Mouse (Mus musculus) lung, postnatal 25 days (tissue): ENCODE measurements at regions not wholly inside any gene's neighbourhood (a gene's known extent, or its start where the extent isn't known, plus 50 kb on each side); places are given as distances from the start of the nearest gene placed in this dataset.

Experiments
- DNase-seq: peaks from one replicate; pipeline ENCODE4 v3.0.0; 2022; ENCODE audit warnings: low spot score

GRCm38 (mm10) chr4:33552856-33553255, 242.7 kb downstream of the Rngtt start:
- no peak for DNase-seq

- no peak for DNase-seq
These were observed 244.5 kb downstream of the Rngtt start for GRCm38 (mm10) chr4:33554606-33555005.

- DNase-seq, result no peak
These were observed 245.3 kb downstream of the Rngtt start for GRCm38 (mm10) chr4:33555231-33555933.

- DNase-seq, result no peak
These were observed 245.9 kb downstream of the Rngtt start for GRCm38 (mm10) chr4:33555966-33556365.

DNA sequence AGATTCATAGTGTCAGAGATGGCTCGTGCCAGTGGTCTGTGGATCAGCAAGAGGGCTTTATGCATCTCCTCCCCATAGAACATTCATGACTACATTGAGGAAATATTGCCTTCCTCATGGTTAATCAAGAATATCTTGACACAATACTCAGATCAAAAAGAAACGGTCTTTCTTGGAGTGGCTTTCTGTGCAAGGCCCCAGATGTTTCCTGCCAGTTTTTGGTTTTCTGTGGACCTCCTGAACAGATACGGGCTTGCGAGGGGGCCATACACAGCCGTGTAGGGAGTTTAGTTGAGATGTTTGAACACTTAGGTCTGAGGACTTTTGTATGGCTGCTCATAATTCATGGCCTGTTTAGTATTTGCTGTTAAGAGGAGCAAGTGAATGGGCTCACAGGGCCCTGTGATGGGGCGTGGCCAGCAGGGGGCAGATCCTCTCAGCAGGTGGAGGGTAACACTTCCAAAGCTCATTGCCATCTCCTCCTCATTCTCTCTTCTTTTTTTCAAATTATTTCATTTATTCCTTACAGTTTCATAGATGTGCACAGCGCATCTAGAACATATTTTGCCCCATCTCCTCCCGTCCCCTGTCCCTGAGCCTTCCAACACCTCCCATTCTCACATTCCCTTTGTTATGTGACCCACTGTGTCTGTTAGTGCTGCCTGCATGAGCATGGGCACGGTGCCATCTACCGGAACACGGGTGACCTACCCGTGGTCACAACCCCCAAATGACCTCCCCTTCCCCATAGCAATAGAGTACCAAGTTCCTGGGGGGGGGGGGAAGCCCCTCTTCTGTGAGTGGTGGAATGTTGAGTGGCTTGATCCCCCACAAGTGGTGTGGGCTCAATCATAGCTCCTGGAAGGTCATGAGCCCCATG, 246.8 kb downstream of the Rngtt start:
- no peak for DNase-seq

- no peak for DNase-seq
These were observed 260.2 kb downstream of the Rngtt start for GRCm38 (mm10) chr4:33570274-33570673.

- no peak for DNase-seq
These were observed 261.2 kb downstream of the Rngtt start for GRCm38 (mm10) chr4:33571351-33571750.

DNA sequence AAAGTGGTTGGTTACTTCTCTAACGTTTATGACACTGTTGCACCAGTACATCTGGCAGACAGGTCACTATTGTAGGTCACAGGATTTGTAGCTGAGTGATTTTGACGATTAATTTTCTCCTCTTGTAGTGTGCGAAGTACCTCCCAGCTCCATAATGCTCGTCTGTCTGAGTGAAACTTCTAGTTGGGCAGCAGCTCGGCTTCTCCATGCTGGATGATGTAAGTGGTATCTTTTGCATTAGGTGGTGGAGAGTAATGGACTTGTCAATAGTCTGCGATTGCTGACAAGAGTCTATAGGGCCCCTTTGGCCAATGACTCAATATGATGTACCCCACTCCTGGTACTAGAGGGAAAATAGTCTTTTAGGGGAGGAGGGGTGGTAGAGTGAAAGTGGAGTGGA, 267.5 kb downstream of the Rngtt start:
- DNase-seq, result no peak

- DNase-seq, result no peak
These were observed 270.4 kb downstream of the Rngtt start for GRCm38 (mm10) chr4:33580491-33580890.

DNA sequence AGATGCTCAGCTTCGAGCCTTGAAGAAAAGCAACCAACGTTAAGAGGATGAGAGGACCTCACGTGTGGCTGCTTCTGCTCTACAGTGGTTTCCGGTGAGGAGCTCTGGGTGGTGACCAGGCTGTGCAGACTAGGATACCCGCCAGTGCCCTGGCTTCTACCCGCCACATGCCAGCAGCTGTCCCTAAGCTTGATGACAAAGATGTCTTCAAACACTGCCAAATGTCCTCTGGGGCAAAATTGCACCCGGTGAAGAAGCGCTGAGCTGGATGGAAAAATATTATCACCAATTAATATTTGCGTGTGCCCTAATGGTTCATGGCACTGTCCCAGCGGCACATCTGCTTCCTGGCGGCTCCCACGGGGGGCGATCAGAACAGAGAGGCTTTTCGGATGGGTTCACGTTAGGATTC, 271.1 kb downstream of the Rngtt start:
- no peak for DNase-seq

GRCm38 (mm10) chr4:33581766-33582525, 271.8 kb downstream of the Rngtt start:
- DNase-seq, result no peak

- DNase-seq, result no peak
These were observed 273.0 kb downstream of the Rngtt start for GRCm38 (mm10) chr4:33582986-33583720.

GRCm38 (mm10) chr4:33583979-33584907, 274.1 kb downstream of the Rngtt start:
- no peak for DNase-seq

GRCm38 (mm10) chr4:33585821-33586220, 275.7 kb downstream of the Rngtt start:
- DNase-seq, result no peak

DNA sequence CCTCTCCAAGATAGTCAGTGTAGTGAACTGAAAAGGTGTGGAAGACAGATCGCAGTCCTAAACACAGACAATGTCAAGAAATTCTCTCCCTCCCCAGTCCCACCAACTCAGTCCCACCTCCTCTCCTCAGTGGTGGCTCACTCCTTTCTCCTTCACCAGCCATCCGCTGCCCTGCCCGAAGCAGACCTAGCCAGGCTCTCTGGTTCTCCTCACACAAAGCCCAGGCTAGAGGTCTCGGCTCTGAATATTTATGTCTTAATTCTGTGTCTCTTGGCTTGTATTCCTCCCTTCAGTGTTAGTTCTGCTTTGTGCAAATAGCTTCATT, 276.1 kb downstream of the Rngtt start:
- no peak for DNase-seq

- peak; percentile 37 for DNase-seq
These were observed 276.7 kb downstream of the Rngtt start for GRCm38 (mm10) chr4:33586615-33587451.

GRCm38 (mm10) chr4:33587666-33588065, 277.6 kb downstream of the Rngtt start:
- DNase-seq, result peak; percentile 24

DNA sequence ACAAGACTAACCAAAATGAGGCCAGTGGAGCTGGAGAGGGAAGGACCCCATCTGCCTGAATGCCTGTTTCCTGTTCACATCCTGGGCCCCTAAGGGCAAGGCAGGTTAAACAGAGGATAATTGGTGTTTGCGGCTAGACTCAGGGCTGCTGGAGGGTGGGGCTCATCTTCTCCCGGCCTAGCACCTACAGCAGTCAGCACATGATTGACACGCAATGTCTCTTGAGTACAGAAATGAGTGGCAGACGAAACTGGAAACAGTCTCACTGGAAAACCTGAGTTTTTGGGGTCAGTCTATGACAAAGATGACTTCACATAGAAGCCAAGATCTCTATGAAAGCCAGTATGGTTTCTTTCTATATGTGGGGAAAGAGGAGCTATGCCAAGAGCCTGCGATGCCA, 278.0 kb downstream of the Rngtt start:
- DNase-seq, result no peak

- DNase-seq, result no peak
These were observed 279.1 kb downstream of the Rngtt start for GRCm38 (mm10) chr4:33589207-33589606.
